Mouse (Mus musculus) hindbrain, embryonic 11.5 days (tissue): ENCODE measurements at regions not wholly inside any gene's neighbourhood (a gene's known extent, or its start where the extent isn't known, plus 50 kb on each side); places are given as distances from the start of the nearest gene placed in this dataset.

Experiments used
- ATAC-seq: fragments of 200-750 bp; cut with Nextera tagmentation; 2 replicates; pipeline ENCODE4 v1.8.0; 2017; ENCODE audit warnings: mild to moderate bottlenecking, moderate TSS enrichment, moderate library complexity; ENCODE audit not compliant: low FRiP score
- DNase-seq: peaks from one replicate; pipeline ENCODE4 v3.0.0-alpha.2; 2015; ENCODE audit warnings: low spot score
- H3K27ac ChIP-seq: fragments of 300-500 bp; sonication (generic); 2 replicates; pipeline ENCODE4 v1.5.1; 2014; ENCODE audit warnings: mild to moderate bottlenecking, low read depth, low read length
- H3K27me3 ChIP-seq: fragments of 300-500 bp; sonication (generic); 2 replicates; pipeline ENCODE4 v1.6.1; 2014; ENCODE audit warnings: mild to moderate bottlenecking, low read length, moderate library complexity, mixed read lengths; ENCODE audit not compliant: control insufficient read depth, insufficient read depth
- H3K36me3 ChIP-seq: fragments of 300-500 bp; sonication (generic); 2 replicates; pipeline ENCODE4 v1.6.1; 2014; ENCODE audit warnings: mild to moderate bottlenecking, low read length, moderate library complexity, mixed read lengths; ENCODE audit not compliant: control insufficient read depth, insufficient read depth
- H3K4me1 ChIP-seq: fragments of 300-500 bp; sonication (generic); replicated peaks from 2 replicates; pipeline ENCODE4 v1.6.1; 2014; ENCODE audit warnings: low read length, mixed read lengths; ENCODE audit not compliant: control insufficient read depth, insufficient read depth
- H3K4me2 ChIP-seq: fragments of 300-500 bp; sonication (generic); replicated peaks from 2 replicates; pipeline ENCODE4 v1.6.1; 2014; ENCODE audit warnings: mild to moderate bottlenecking, low read depth, low read length
- H3K4me3 ChIP-seq: fragments of 300-500 bp; sonication (generic); 2 replicates; pipeline ENCODE4 v1.5.1; 2014; ENCODE audit warnings: low read depth, low read length
- H3K9ac ChIP-seq: fragments of 300-500 bp; sonication (generic); 2 replicates; pipeline ENCODE4 v1.6.1; 2014; ENCODE audit warnings: low read depth, low read length
- H3K9me3 ChIP-seq: fragments of 300-500 bp; sonication (generic); 2 replicates; pipeline ENCODE4 v1.6.1; 2016; ENCODE audit warnings: low read length; ENCODE audit not compliant: control insufficient read depth
- WGBS: fragments of 180-500 bp; shearing (Covaris S2); extraction: QIAGEN DNeasy Blood & Tissue Kit; methylation state at CpG from one replicate; pipeline ENCODE4 v1.1.7; 2014; 5-methylcytosine and 5-hydroxymethylcytosine counted together

- no peak overlapping the region for H3K4me2 ChIP-seq
- WGBS, result 82% methylated on average over 4 of the region's 4 CpGs
- ATAC-seq, result no peak
These were observed 164.6 kb upstream of the Sfrp2 start for GRCm38 (mm10) chr3:83601506-83601905.

GRCm38 (mm10) chr3:83609095-83609770 lies 156.9 kb upstream of the Sfrp2 start:
- ATAC-seq, result no peak
- Histone ChIP-seq H3K9ac (no peak overlapping the region), H3K4me1 (no peaks in the 10 kb centered on the region), H3K27ac (no peak overlapping the region), H3K4me2 (no peak overlapping the region), H3K36me3 (no peaks in the 10 kb centered on the region), H3K4me3 (no peak overlapping the region), H3K9me3 (no peaks in the 10 kb centered on the region), H3K27me3 (no peaks in the 10 kb centered on the region)
- WGBS, result 69% methylated on average over 8 of the region's 8 CpGs
- DNase-seq, result no peak

More at GRCm38 (mm10) chr3:83601506-83601905, 164.6 kb upstream of the Sfrp2 start:
- no peaks in the 10 kb centered on the region for H3K4me1 ChIP-seq
- H3K9ac ChIP-seq, result no peak overlapping the region
- no peaks in the 10 kb centered on the region for H3K36me3 ChIP-seq
- DNase-seq, result no peak
- H3K27ac ChIP-seq, result no peak overlapping the region
- H3K27me3 ChIP-seq, result no peaks in the 10 kb centered on the region
- H3K4me3 ChIP-seq, result no peak overlapping the region
- no peaks in the 10 kb centered on the region for H3K9me3 ChIP-seq

- no peaks in the 10 kb centered on the region for H3K4me1 ChIP-seq
- WGBS, result 57% methylated on average over 4 of the region's 4 CpGs
- H3K36me3 ChIP-seq, result no peaks in the 10 kb centered on the region
- H3K4me2 ChIP-seq, result no peak overlapping the region
- DNase-seq, result peak; percentile 6
- no peaks in the 10 kb centered on the region for H3K27me3 ChIP-seq
- H3K9ac ChIP-seq, result no peak overlapping the region
- H3K27ac ChIP-seq, result no peak overlapping the region
- H3K4me3 ChIP-seq, result no peak overlapping the region
- no peaks in the 10 kb centered on the region for H3K9me3 ChIP-seq
- no peak for ATAC-seq
These were observed 145.7 kb upstream of the Sfrp2 start for GRCm38 (mm10) chr3:83620435-83620834.

GRCm38 (mm10) chr3:83633032-83633431 lies 133.1 kb upstream of the Sfrp2 start:
- H3K4me3 ChIP-seq, result no peak overlapping the region
- ATAC-seq, result no peak
- H3K9me3 ChIP-seq, result no peaks in the 10 kb centered on the region
- WGBS, result 84% methylated on average over 9 of the region's 9 CpGs
- no peak overlapping the region for H3K27ac ChIP-seq
- no peaks in the 10 kb centered on the region for H3K27me3 ChIP-seq
- no peak overlapping the region for H3K4me2 ChIP-seq
- no peak for DNase-seq
- H3K36me3 ChIP-seq, result no peaks in the 10 kb centered on the region
- H3K4me1 ChIP-seq, result no peaks in the 10 kb centered on the region
- H3K9ac ChIP-seq, result no peak overlapping the region

- no peak overlapping the region for H3K4me2 ChIP-seq
- ATAC-seq, result no peak
- H3K9ac ChIP-seq, result no peak overlapping the region
- WGBS, result 83% methylated on average over 4 of the region's 4 CpGs
- no peaks in the 10 kb centered on the region for H3K27me3 ChIP-seq
- no peaks in the 10 kb centered on the region for H3K36me3 ChIP-seq
- H3K27ac ChIP-seq, result no peak overlapping the region
- H3K9me3 ChIP-seq, result no peaks in the 10 kb centered on the region
- H3K4me1 ChIP-seq, result no peaks in the 10 kb centered on the region
- DNase-seq, result no peak
- H3K4me3 ChIP-seq, result no peak overlapping the region
These were observed 125.7 kb upstream of the Sfrp2 start for GRCm38 (mm10) chr3:83640433-83640832.

- WGBS, result 94% methylated on average over 1 of the region's 1 CpGs
- Histone ChIP-seq H3K4me1 (no peaks in the 10 kb centered on the region), H3K4me3 (no peak overlapping the region), H3K27me3 (no peaks in the 10 kb centered on the region), H3K9ac (no peak overlapping the region), H3K9me3 (no peaks in the 10 kb centered on the region), H3K4me2 (no peak overlapping the region), H3K27ac (no peak overlapping the region), H3K36me3 (no peaks in the 10 kb centered on the region)
- no peak for DNase-seq
- no peak for ATAC-seq
These were observed 102.4 kb upstream of the Sfrp2 start for GRCm38 (mm10) chr3:83663716-83664115.

- H3K4me2 ChIP-seq, result no peak overlapping the region
- no peak for DNase-seq
- no peak overlapping the region for H3K27ac ChIP-seq
- no peaks in the 10 kb centered on the region for H3K27me3 ChIP-seq
- H3K4me3 ChIP-seq, result no peak overlapping the region
- H3K36me3 ChIP-seq, result no peaks in the 10 kb centered on the region
- no peaks in the 10 kb centered on the region for H3K9me3 ChIP-seq
- no peak for ATAC-seq
- H3K4me1 ChIP-seq, result no peaks in the 10 kb centered on the region
- H3K9ac ChIP-seq, result no peak overlapping the region
- 91% methylated on average over 5 of the region's 5 CpGs for WGBS
These were observed 90.0 kb upstream of the Sfrp2 start for GRCm38 (mm10) chr3:83676147-83676546.

GRCm38 (mm10) chr3:83686611-83687010 lies 79.5 kb upstream of the Sfrp2 start:
- ATAC-seq, result no peak
- 92% methylated on average over 15 of the region's 15 CpGs for WGBS
- no peak overlapping the region for H3K27ac ChIP-seq

GRCm38 (mm10) chr3:83687503-83687902 lies 78.6 kb upstream of the Sfrp2 start:
- 83% methylated on average over 4 of the region's 4 CpGs for WGBS
- H3K4me2 ChIP-seq, result no peak overlapping the region

More at GRCm38 (mm10) chr3:83686611-83687010, 79.5 kb upstream of the Sfrp2 start:
- no peak overlapping the region for H3K4me2 ChIP-seq
- H3K4me3 ChIP-seq, result no peak overlapping the region
- no peak for DNase-seq
- no peak overlapping the region for H3K9ac ChIP-seq
- no peaks in the 10 kb centered on the region for H3K4me1 ChIP-seq
- no peaks in the 10 kb centered on the region for H3K9me3 ChIP-seq
- no peaks in the 10 kb centered on the region for H3K27me3 ChIP-seq
- H3K36me3 ChIP-seq, result no peaks in the 10 kb centered on the region

More at GRCm38 (mm10) chr3:83687503-83687902, 78.6 kb upstream of the Sfrp2 start:
- no peaks in the 10 kb centered on the region for H3K4me1 ChIP-seq
- no peak overlapping the region for H3K9ac ChIP-seq
- H3K27me3 ChIP-seq, result no peaks in the 10 kb centered on the region
- no peak overlapping the region for H3K4me3 ChIP-seq
- H3K36me3 ChIP-seq, result no peaks in the 10 kb centered on the region
- no peak overlapping the region for H3K27ac ChIP-seq
- DNase-seq, result no peak
- no peak for ATAC-seq
- no peaks in the 10 kb centered on the region for H3K9me3 ChIP-seq
